Mouse (Mus musculus) liver, adult 2 months (tissue): ENCODE results near the gene Rap1b. TPM values are rescaled to one million over a fixed set of nuclear protein-coding genes. Genes with fewer than 3 reads are reported as not detected.

ENCODE experiments used
- DNase-seq: peaks from one replicate; pipeline ENCODE4 v3.0.0-alpha.2; 2011; ENCODE audit warnings: low read depth, low spot score; ENCODE audit errors: extremely low read depth
- H3K27ac ChIP-seq: fragments of 200-500 bp; replicated peaks from 2 replicates; pipeline ENCODE4 v1.5.1; 2012; ENCODE audit warnings: low read depth, mild to moderate bottlenecking, control low read depth, inconsistent platforms, low read length; ENCODE audit not compliant: insufficient read depth
- H3K27me3 ChIP-seq: fragments of 200-500 bp; 2 replicates; pipeline ENCODE4 v1.6.1; 2012; ENCODE audit warnings: mild to moderate bottlenecking, moderate library complexity, low read length, inconsistent platforms; ENCODE audit not compliant: control insufficient read depth, insufficient read depth
- H3K36me3 ChIP-seq: fragments of 200-500 bp; 2 replicates; pipeline ENCODE4 v1.6.1; 2012; ENCODE audit warnings: low read length, inconsistent platforms; ENCODE audit not compliant: control insufficient read depth, insufficient read depth
- H3K4me1 ChIP-seq: fragments of 200-500 bp; 2 replicates; pipeline ENCODE4 v1.6.1; 2011; ENCODE audit warnings: low read length; ENCODE audit not compliant: control insufficient read depth, insufficient read depth
- H3K4me3 ChIP-seq: fragments of 200-500 bp; 2 replicates; pipeline ENCODE4 v1.5.1; 2011; ENCODE audit warnings: low read depth, mild to moderate bottlenecking, control low read depth, low read length, moderate library complexity; ENCODE audit not compliant: insufficient read depth
- H3K79me2 ChIP-seq: fragments of 200-500 bp; 2 replicates; pipeline ENCODE4 v1.6.1; 2012; ENCODE audit warnings: inconsistent platforms, mild to moderate bottlenecking, low read length, moderate library complexity; ENCODE audit not compliant: control insufficient read depth, insufficient read depth
- H3K9ac ChIP-seq: fragments of 200-500 bp; 2 replicates; pipeline ENCODE4 v1.6.1; 2012; ENCODE audit warnings: low read depth, mild to moderate bottlenecking, control low read depth, inconsistent platforms, low read length
- CTCF ChIP-seq: fragments of 200-500 bp; IDR thresholded peaks from 2 replicates; pipeline ENCODE4 v1.5.1; 2011; ENCODE audit warnings: low read depth, low read length, control low read depth
- POLR2A ChIP-seq: fragments of 200-500 bp; IDR thresholded peaks from 2 replicates; pipeline ENCODE4 v1.6.1; 2011; ENCODE audit warnings: low read length, control low read depth; ENCODE audit not compliant: insufficient read depth; ENCODE audit errors: extremely low read depth
- WGBS: fragments of 180-500 bp; shearing (Covaris S2); methylation state at CpG from one replicate; pipeline ENCODE4 v1.1.7; 2018; 5-methylcytosine and 5-hydroxymethylcytosine counted together
- polyA plus RNA-seq: library from polyadenylated mRNA; depleted of rRNA; stranded (reverse); fragments of >200 nt; gene quantifications from 2 replicates; pipeline ENCODE4 v1.2.3, GENCODE M21; 2012
- total RNA-seq: library from RNA; depleted of rRNA; stranded (reverse); fragments of >200 nt; gene quantifications from 2 replicates; pipeline ENCODE4 v1.2.3, GENCODE M21; 2014

Gene Rap1b
- total and polyA plus RNA-seq, 2 experiments = 12.5 to 44.6 TPM

DNA sequence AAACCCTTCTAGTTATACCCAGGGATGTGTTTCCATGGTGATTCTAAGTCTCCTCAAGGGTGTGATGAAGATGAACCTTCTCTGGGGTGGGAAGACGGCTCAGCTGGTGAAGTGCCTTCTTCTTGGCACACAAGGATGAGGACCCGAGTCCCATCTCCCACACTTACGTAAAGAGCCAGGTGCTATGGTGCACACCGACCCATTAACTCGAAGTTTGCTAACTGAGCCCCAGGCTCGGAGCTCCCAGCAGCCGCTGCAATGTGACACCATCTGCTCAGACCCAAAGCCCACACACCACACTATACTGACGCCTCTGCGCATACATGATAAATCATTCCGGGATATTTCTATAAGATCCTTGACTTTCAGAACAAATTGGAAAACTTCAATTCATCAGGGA, 29.1 kb upstream of the Rap1b start:
- Histone ChIP-seq H3K27ac (no peak overlapping the region), H3K79me2 (no peaks in the 10 kb centered on the region), H3K36me3 (no peaks in the 10 kb centered on the region), H3K27me3 (no peaks in the 10 kb centered on the region), H3K4me3 (no peak overlapping the region), H3K4me1 (no peaks in the 10 kb centered on the region), H3K9ac (no peak overlapping the region)
- 90% methylated on average over 10 of the region's 10 CpGs for WGBS
- DNase-seq = no peak
- TF ChIP-seq POLR2A = no peak
- no peak for TF ChIP-seq CTCF

DNA sequence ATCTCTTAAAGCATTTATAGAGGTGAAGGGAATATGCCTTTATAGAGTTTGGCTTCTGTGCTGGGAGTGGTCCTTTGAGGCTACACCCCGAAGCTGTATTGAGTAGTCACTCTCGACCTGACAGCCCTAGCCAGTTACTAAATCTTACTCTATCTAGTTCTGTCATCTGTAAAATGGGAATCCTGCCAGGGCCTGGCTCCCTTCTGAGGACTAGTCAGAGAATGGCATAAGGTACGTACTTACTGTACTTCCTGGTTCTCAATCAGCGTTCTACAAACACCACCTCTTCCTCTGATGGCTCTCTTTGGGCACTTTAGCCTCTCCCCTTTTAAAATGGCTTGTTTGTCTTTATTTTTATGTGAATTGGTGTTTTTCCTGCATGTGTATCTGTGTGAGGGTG, 28.1 kb upstream of the Rap1b start:
- H3K27ac ChIP-seq = no peak overlapping the region
- no peaks in the 10 kb centered on the region for H3K79me2 ChIP-seq
- H3K36me3 ChIP-seq = no peaks in the 10 kb centered on the region
- no peak overlapping the region for H3K4me3 ChIP-seq
- WGBS = 80% methylated on average over 4 of the region's 4 CpGs
- DNase-seq = no peak
- TF ChIP-seq POLR2A = no peak
- no peak overlapping the region for H3K9ac ChIP-seq
- H3K27me3 ChIP-seq = no peaks in the 10 kb centered on the region
- no peaks in the 10 kb centered on the region for H3K4me1 ChIP-seq

DNA sequence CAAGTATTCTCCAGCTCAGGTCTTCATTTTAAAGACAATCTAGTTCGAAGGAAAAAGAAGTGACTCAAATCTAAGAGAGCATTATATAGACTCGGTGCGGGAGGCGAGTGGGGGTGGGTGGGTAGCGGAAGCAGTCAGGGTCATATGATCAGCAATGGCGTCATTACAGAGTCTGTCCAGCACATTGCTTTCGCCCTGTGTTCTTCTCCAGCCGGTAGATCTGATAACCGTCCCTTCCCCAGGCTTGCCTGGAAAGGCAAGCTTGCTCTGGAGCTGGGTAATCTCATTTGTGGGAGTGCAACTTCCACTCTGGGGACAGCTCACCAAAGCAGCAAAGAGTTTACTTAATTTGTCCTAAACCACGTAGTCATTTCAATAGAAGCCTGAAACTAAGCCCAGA, 26.6 kb upstream of the Rap1b start:
- H3K27me3 ChIP-seq = no peaks in the 10 kb centered on the region
- H3K27ac ChIP-seq = no peak overlapping the region
- TF ChIP-seq CTCF (no peak), POLR2A (no peak)
- no peak for DNase-seq
- H3K9ac ChIP-seq = no peak overlapping the region
- WGBS = 67% methylated on average over 10 of the region's 10 CpGs
- H3K4me1 ChIP-seq = no peaks in the 10 kb centered on the region
- H3K79me2 ChIP-seq = no peaks in the 10 kb centered on the region
- H3K4me3 ChIP-seq = no peak overlapping the region
- no peaks in the 10 kb centered on the region for H3K36me3 ChIP-seq

DNA sequence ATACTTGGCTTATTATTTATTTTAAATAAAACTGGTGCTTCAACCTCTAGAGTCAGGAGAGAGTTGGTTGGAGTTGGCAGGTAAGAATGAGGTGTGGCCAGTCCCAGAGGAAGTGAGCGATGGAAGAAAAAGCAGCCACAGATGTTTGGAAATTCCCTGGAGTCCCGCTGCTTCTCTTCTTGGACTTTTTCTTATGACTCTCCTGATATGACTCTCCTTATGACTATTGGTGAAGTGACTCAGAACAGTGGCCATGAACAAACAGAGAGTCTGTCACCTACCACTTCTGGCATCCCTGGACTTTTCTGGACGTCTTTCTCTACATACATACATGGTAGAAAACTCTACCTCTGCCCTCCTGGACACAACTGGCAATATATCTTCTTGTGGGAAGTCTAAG, 21.5 kb upstream of the Rap1b start:
- Histone ChIP-seq H3K4me3 (no peak overlapping the region), H3K79me2 (no peaks in the 10 kb centered on the region), H3K27ac (no peak overlapping the region), H3K36me3 (no peaks in the 10 kb centered on the region), H3K4me1 (no peaks in the 10 kb centered on the region), H3K9ac (no peak overlapping the region), H3K27me3 (no peaks in the 10 kb centered on the region)
- no peak for DNase-seq
- TF ChIP-seq POLR2A (no peak), CTCF (no peak)
- 87% methylated on average over 3 of the region's 3 CpGs for WGBS

DNA sequence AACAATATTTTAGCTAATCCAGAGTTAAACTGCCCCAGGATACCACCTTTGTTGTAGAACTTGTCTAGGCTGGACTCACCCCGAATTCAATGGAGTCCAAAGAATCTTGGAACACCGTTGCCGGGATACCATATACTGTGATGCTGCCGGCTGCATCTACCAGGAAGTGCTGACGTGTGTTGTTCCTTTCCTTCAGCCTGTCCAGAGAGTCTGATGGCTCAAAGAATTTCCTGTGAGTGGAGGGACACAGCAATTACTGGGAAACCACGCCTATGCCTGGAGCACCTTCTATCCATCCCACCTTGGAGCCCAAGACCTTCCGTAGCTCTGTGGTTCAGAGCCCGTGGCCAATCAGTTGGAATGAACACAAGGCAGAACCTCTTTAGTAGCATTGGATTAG, 20.8 kb upstream of the Rap1b start:
- TF ChIP-seq CTCF = no peak
- H3K9ac ChIP-seq = no peak overlapping the region
- 72% methylated on average over 8 of the region's 8 CpGs for WGBS
- no peaks in the 10 kb centered on the region for H3K79me2 ChIP-seq
- no peak overlapping the region for H3K27ac ChIP-seq
- no peaks in the 10 kb centered on the region for H3K36me3 ChIP-seq
- H3K4me1 ChIP-seq = no peaks in the 10 kb centered on the region
- H3K4me3 ChIP-seq = no peak overlapping the region
- no peaks in the 10 kb centered on the region for H3K27me3 ChIP-seq
- no peak for DNase-seq

DNA sequence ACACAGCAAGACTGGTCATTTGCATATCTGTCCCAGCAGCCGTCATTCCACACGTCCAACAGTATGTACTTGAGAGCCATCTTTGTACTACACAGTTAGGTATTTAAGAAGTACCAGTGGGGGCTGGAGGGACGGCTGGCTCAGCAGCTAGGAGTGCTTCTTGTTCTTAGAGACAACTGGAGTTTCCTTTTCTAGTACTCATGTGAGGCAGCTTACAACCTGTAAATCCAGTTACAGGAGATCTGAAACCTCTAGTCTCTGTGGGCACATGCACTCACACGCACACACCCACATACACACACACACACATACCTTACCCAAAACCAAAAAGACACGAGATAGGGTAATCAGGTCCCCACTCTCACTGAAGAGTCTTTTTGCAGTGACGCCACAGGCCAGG, 18.9 kb upstream of the Rap1b start:
- no peaks in the 10 kb centered on the region for H3K27me3 ChIP-seq

More for the DNA sequence above, 18.9 kb upstream of the Rap1b start:
- TF ChIP-seq POLR2A (no peak), CTCF (no peak)
- H3K4me3 ChIP-seq = no peak overlapping the region
- H3K9ac ChIP-seq = no peak overlapping the region
- DNase-seq = no peak
- no peaks in the 10 kb centered on the region for H3K4me1 ChIP-seq
- no peak overlapping the region for H3K27ac ChIP-seq
- H3K79me2 ChIP-seq = no peaks in the 10 kb centered on the region
- H3K36me3 ChIP-seq = no peaks in the 10 kb centered on the region
- WGBS = 75% methylated on average over 6 of the region's 6 CpGs
